Mouse (Mus musculus) intestine, embryonic 15.5 days (tissue): ENCODE data around the gene Tas2r136. TPM values are rescaled to one million over a fixed set of nuclear protein-coding genes. Genes with fewer than 3 reads are reported as not detected.

Experiments
- ATAC-seq: fragments of 200-750 bp; cut with Nextera tagmentation; 2 replicates; pipeline ENCODE4 v1.8.0; 2017; ENCODE audit warnings: moderate TSS enrichment, moderate library complexity
- H3K27ac ChIP-seq: fragments of 300-500 bp; sonication (generic); 2 replicates; pipeline ENCODE4 v1.5.1; 2015; ENCODE audit warnings: mild to moderate bottlenecking, inconsistent platforms
- H3K27me3 ChIP-seq: fragments of 300-500 bp; sonication (generic); replicated peaks from 2 replicates; pipeline ENCODE4 v1.6.1; 2015; ENCODE audit warnings: inconsistent platforms
- H3K36me3 ChIP-seq: fragments of 300-500 bp; sonication (generic); 2 replicates; pipeline ENCODE4 v1.6.1; 2015; ENCODE audit warnings: inconsistent platforms
- H3K4me1 ChIP-seq: fragments of 300-500 bp; sonication (generic); replicated peaks from 2 replicates; pipeline ENCODE4 v1.6.1; 2015; ENCODE audit warnings: inconsistent platforms
- H3K4me2 ChIP-seq: fragments of 300-500 bp; sonication (generic); replicated peaks from 2 replicates; pipeline ENCODE4 v1.6.1; 2015; ENCODE audit warnings: mild to moderate bottlenecking, inconsistent platforms
- H3K4me3 ChIP-seq: fragments of 300-500 bp; sonication (generic); replicated peaks from 2 replicates; pipeline ENCODE4 v1.5.1; 2015; ENCODE audit warnings: inconsistent platforms
- H3K9ac ChIP-seq: fragments of 300-500 bp; sonication (generic); 2 replicates; pipeline ENCODE4 v1.6.1; 2015; ENCODE audit warnings: inconsistent platforms
- H3K9me3 ChIP-seq: fragments of 300-500 bp; sonication (generic); 2 replicates; pipeline ENCODE4 v1.6.1; 2016; ENCODE audit warnings: inconsistent platforms
- WGBS: fragments of 180-500 bp; shearing (Covaris S2); methylation state at CpG from one replicate; pipeline ENCODE4 v1.1.7; 2015; 5-methylcytosine and 5-hydroxymethylcytosine counted together
- polyA plus RNA-seq: library from polyadenylated mRNA; unstranded; fragments of >200 nt; fragmentation: Nextera tagmentation; extraction: Ambion mirVana; gene quantifications from 2 replicates; pipeline ENCODE4 v1.2.1, GENCODE M21; 2015

The Tas2r136 gene
- not detected in 2 replicates for polyA plus RNA-seq

DNA sequence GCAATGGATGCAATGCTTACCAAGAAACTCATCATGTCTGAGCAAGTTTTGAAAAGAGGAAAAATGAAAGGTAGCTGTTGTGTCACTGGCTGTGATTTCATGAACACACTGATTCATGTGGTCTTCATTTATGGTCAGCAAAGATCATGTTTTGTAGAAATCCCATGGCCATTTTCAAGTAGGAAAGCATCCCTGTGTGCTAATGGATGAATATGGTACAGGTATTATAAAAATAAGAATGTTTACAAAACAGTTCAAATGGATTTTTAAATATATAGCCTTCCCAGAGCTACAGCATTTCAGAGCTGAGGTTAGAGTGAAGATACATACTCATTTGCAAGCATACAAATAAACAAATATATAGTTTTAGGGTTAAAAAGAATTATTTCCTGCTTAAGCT, at the start of gene Tas2r136:
Tas2r136 (minus strand) TSS at position 101 of the 400 bp plus-strand sequence.
- Histone ChIP-seq H3K9ac (no peak within 1 kb of the TSS), H3K27ac (no peak within 1 kb of the TSS), H3K4me3 (no peak within 1 kb of the TSS), H3K27me3 (no peaks in the 10 kb centered on the region), H3K9me3 (no peaks in the 10 kb centered on the region), H3K4me2 (no peak within 1 kb of the TSS), H3K4me1 (no peaks in the 10 kb centered on the region), H3K36me3 (no peaks in the 10 kb centered on the region)
- ATAC-seq: no peak

DNA sequence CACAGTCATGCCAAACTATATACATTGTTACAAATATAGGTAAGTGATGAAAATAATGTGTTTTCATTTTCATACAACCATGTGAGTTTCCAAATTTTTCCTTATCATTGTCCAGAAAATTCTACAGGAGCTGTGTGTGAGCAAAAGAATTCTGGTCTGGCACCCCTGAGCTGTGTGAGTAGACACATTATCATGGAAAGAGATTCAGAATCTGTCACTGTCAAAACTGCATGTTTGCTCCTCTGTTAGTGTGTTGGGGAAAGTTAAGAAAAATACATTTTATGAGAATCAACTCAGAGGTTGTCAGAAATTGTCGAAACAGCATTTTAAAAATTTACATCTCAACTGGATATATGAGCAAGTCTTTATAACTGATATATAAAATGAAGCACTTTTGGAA, 24.6 kb upstream of the Tas2r136 start, which contains the start of gene Tas2r117:
Tas2r117 (plus strand) TSS at position 301 of the 400 bp plus-strand sequence.
- H3K4me1 ChIP-seq: no peaks in the 10 kb centered on the region
- H3K36me3 ChIP-seq: no peaks in the 10 kb centered on the region
- no peak for ATAC-seq
- no peaks in the 10 kb centered on the region for H3K9me3 ChIP-seq
- H3K4me3 ChIP-seq: no peak within 1 kb of the TSS
- H3K27ac ChIP-seq: no peak within 1 kb of the TSS
- no peak within 1 kb of the TSS for H3K9ac ChIP-seq
- H3K27me3 ChIP-seq: no peaks in the 10 kb centered on the region
- 79% methylated on average over 1 of the region's 1 CpGs for WGBS
- H3K4me2 ChIP-seq: no peak within 1 kb of the TSS

DNA sequence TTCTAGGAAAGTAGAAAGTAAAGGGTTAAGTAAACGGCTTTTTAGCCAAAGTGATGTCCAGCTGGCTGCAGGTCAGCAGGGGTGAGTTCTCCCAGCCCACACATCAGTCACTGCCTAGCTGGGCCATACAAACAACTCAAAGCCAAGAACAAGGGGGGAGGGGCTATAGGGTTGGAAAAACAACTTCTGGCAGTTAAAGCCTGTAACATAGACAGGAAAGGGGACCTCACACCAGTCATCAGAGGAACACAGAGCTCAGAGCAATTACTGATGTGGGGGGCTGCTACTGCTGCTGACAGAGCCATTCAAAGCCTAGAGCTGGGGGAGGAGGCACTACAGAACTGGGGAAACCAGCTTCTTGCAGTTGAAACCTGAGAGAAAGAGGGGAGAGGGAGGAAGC, 17.4 kb upstream of the Tas2r136 start:
- Histone ChIP-seq H3K27ac (no peak overlapping the region), H3K4me3 (no peak overlapping the region), H3K4me1 (no peaks in the 10 kb centered on the region), H3K9me3 (no peaks in the 10 kb centered on the region), H3K9ac (no peak overlapping the region), H3K4me2 (no peak overlapping the region), H3K36me3 (no peaks in the 10 kb centered on the region), H3K27me3 (no peaks in the 10 kb centered on the region)
- no peak for ATAC-seq
- 30% methylated on average over 1 of the region's 1 CpGs for WGBS

DNA sequence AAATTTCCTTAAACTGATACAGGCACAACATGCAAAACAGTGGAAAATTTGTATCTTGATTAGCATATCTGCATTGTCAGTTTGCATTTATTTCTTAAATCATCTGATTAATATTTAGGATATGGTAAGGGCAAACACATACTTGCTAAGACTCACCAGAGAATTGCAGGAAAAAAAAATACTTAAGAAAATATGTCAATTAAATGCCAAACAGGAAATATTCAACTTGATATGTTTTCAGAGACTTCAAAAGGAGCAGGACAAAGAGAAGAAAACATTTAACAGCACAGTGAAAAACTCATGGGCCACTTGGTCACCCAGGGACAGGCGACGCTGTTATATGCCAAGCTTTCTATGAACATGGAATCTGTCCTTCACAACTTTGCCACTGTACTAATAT, 16.1 kb downstream of the Tas2r136 start, which contains the start of gene Tas2r102:
Tas2r102 (plus strand) TSS at position 301 of the 400 bp plus-strand sequence.
- no peaks in the 10 kb centered on the region for H3K27me3 ChIP-seq
- ATAC-seq: no peak
- 94% methylated on average over 2 of the region's 2 CpGs for WGBS

DNA sequence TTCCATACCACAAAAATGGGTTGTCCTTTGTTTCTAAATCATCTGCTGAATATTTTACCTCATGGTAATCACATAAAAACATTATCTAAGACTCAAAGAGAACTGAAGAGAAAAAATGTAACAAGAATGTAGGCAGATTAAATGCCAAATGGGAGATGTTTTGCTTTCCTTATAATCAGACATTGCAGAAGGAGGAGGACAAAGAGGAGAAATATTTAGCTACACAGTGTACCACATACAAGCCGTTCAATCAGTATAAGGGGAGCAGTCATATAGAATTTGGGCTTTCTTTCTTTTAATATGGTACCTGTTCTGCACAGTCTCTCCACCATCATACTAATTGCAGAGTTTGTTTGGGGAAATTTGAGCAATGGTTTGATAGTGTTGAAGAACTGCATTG, 23.5 kb downstream of the Tas2r136 start, which contains the start of gene Tas2r124:
Tas2r124 (plus strand) TSS at position 301 of the 400 bp plus-strand sequence.
- H3K9ac ChIP-seq: no peak within 1 kb of the TSS
- H3K36me3 ChIP-seq: no peaks in the 10 kb centered on the region
- no peak within 1 kb of the TSS for H3K27ac ChIP-seq
- H3K4me3 ChIP-seq: no peak within 1 kb of the TSS
- no peaks in the 10 kb centered on the region for H3K27me3 ChIP-seq
- ATAC-seq: no peak
- H3K9me3 ChIP-seq: no peaks in the 10 kb centered on the region
- H3K4me1 ChIP-seq: no peaks in the 10 kb centered on the region
- WGBS: 91% methylated on average over 1 of the region's 1 CpGs
- H3K4me2 ChIP-seq: no peak within 1 kb of the TSS

More for the DNA sequence above, 16.1 kb downstream of the Tas2r136 start, which contains the start of gene Tas2r102:
- no peaks in the 10 kb centered on the region for H3K36me3 ChIP-seq
- no peak within 1 kb of the TSS for H3K4me3 ChIP-seq
- no peak within 1 kb of the TSS for H3K9ac ChIP-seq
- no peak within 1 kb of the TSS for H3K27ac ChIP-seq
- no peaks in the 10 kb centered on the region for H3K4me1 ChIP-seq
- H3K4me2 ChIP-seq: no peak within 1 kb of the TSS
- H3K9me3 ChIP-seq: no peaks in the 10 kb centered on the region

DNA sequence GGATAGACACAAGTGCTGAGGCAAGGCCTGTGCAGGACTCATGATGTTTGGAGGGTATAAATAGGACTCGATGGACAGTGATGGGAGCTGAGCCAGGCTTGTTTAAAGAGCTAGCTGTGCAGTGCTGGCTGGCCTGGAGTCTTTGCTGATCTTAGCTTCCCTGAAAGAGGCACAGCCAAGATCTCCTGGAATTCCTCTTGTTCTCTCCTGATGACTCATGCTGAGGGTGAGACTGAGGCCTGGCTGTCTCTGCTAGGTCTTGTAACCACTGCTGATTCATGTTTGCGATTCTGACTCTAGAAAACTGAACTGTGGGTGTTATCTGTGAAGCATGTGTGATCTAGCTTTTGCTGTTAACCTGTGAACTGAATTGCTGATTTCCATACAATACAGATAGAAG, 27.8 kb downstream of the Tas2r136 start:
- Histone ChIP-seq H3K36me3 (no peaks in the 10 kb centered on the region), H3K9me3 (no peaks in the 10 kb centered on the region), H3K27ac (no peak overlapping the region), H3K27me3 (no peaks in the 10 kb centered on the region), H3K4me2 (no peak overlapping the region), H3K9ac (no peak overlapping the region), H3K4me1 (no peaks in the 10 kb centered on the region), H3K4me3 (no peak overlapping the region)
- ATAC-seq: no peak
- WGBS: 75% methylated on average over 2 of the region's 2 CpGs

DNA sequence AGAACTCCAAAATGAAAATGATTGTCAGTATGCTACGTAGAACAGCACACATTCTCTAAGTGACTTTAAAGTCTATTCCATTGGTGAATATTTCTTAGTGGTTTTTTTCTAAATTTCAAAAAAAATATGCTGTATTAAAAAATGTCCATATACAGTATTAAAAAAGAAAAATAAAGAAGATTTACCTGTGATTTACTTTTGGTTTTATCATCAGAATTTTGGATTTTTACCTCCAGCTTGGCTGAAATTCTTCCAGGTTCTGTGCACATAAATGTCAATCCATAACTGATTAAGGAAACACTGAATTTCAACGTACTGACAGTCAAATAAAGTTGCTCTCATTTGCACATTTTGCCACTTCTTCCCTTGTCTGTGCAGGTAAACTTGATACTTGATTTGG, 40.0 kb downstream of the Tas2r136 start, which contains the start of gene Tas2r115:
Tas2r115 (minus strand) TSS at position 101 of the 400 bp plus-strand sequence.
- Histone ChIP-seq H3K4me1 (no peaks in the 10 kb centered on the region), H3K36me3 (no peaks in the 10 kb centered on the region), H3K27ac (no peak within 1 kb of the TSS), H3K27me3 (no peaks in the 10 kb centered on the region), H3K4me3 (no peak within 1 kb of the TSS), H3K9me3 (no peaks in the 10 kb centered on the region), H3K4me2 (no peak within 1 kb of the TSS), H3K9ac (no peak within 1 kb of the TSS)
- WGBS: 72% methylated on average over 2 of the region's 2 CpGs
- no peak for ATAC-seq

Other genes starting within 250 kb of the Tas2r136 start
- not detected in 2 replicates for gene Prh1, start 208.4 kb downstream of the Tas2r136 start, polyA plus RNA-seq
- gene Prp2, start 182.2 kb downstream of the Tas2r136 start, polyA plus RNA-seq: not detected in 2 replicates
- not detected in 2 replicates for gene A630073D07Rik, start 126.6 kb downstream of the Tas2r136 start, polyA plus RNA-seq
- gene Tas2r120, start 121.2 kb downstream of the Tas2r136 start, polyA plus RNA-seq: not detected in 2 replicates
- not detected in 2 replicates for gene Tas2r121, start 77.2 kb downstream of the Tas2r136 start, polyA plus RNA-seq
- not detected in 2 replicates for gene Tas2r122, start 66.2 kb downstream of the Tas2r136 start, polyA plus RNA-seq
- gene Tas2r115, start 40.1 kb downstream of the Tas2r136 start, polyA plus RNA-seq: not detected in 2 replicates
- gene Tas2r124, start 23.4 kb downstream of the Tas2r136 start, polyA plus RNA-seq: not detected in 2 replicates
- gene Tas2r102, start 16.0 kb downstream of the Tas2r136 start, polyA plus RNA-seq: not detected in 2 replicates
- gene Tas2r117, start 24.7 kb upstream of the Tas2r136 start, polyA plus RNA-seq: not detected in 2 replicates
- gene Tas2r123, start 69.0 kb upstream of the Tas2r136 start, polyA plus RNA-seq: not detected in 2 replicates
- gene Tas2r116, start 77.3 kb upstream of the Tas2r136 start, polyA plus RNA-seq: not detected in 2 replicates
- gene Tas2r110, start 89.8 kb upstream of the Tas2r136 start, polyA plus RNA-seq: not detected in 2 replicates
- gene Tas2r113, start 114.8 kb upstream of the Tas2r136 start, polyA plus RNA-seq: not detected in 2 replicates
- gene Tas2r125, start 131.5 kb upstream of the Tas2r136 start, polyA plus RNA-seq: not detected in 2 replicates
- not detected in 2 replicates for gene Tas2r129, start 172.9 kb upstream of the Tas2r136 start, polyA plus RNA-seq
- not detected in 2 replicates for gene Tas2r131, start 179.8 kb upstream of the Tas2r136 start, polyA plus RNA-seq
- gene Tas2r109, start 202.8 kb upstream of the Tas2r136 start, polyA plus RNA-seq: not detected in 2 replicates